Mouse (Mus musculus) forebrain, embryonic 14.5 days (tissue): ENCODE measurements around the gene Fads2. TPM values are rescaled to one million over a fixed set of nuclear protein-coding genes. Genes with fewer than 3 reads are reported as not detected.

Source experiments
- ATAC-seq: fragments of 200-750 bp; cut with Nextera tagmentation; 2 replicates; pipeline ENCODE4 v1.8.0; 2017; ENCODE audit warnings: mild to moderate bottlenecking, moderate library complexity
- DNase-seq: peaks from one replicate; pipeline ENCODE4 v3.0.0-alpha.2; 2015; ENCODE audit warnings: low spot score
- H3K27ac ChIP-seq: fragments of 300-500 bp; sonication (generic); 2 replicates; pipeline ENCODE4 v1.5.1; 2014; ENCODE audit warnings: low read depth, mild to moderate bottlenecking, control low read depth, low read length, moderate library complexity
- H3K27me3 ChIP-seq: fragments of 300-500 bp; sonication (generic); replicated peaks from 2 replicates; pipeline ENCODE4 v1.6.1; 2014; ENCODE audit warnings: low read length, control low read depth, mixed read lengths; ENCODE audit not compliant: control insufficient read depth, insufficient read depth
- H3K36me3 ChIP-seq: fragments of 300-500 bp; sonication (generic); 2 replicates; pipeline ENCODE4 v1.6.1; 2014; ENCODE audit warnings: low read length, control low read depth; ENCODE audit not compliant: control insufficient read depth, insufficient read depth
- H3K4me1 ChIP-seq: fragments of 300-500 bp; sonication (generic); 2 replicates; pipeline ENCODE4 v1.6.1; 2014; ENCODE audit warnings: antibody characterized with exemption, low read length, control low read depth; ENCODE audit not compliant: control insufficient read depth, insufficient read depth
- H3K4me2 ChIP-seq: fragments of 300-500 bp; sonication (generic); 2 replicates; pipeline ENCODE4 v1.6.1; 2014; ENCODE audit warnings: mild to moderate bottlenecking, control low read depth, low read length
- H3K4me3 ChIP-seq: fragments of 300-500 bp; sonication (generic); 2 replicates; pipeline ENCODE4 v1.5.1; 2014; ENCODE audit warnings: low read depth, low read length, control low read depth
- H3K9ac ChIP-seq: fragments of 300-500 bp; sonication (generic); 2 replicates; pipeline ENCODE4 v1.6.1; 2014; ENCODE audit warnings: mild to moderate bottlenecking, low read length, control low read depth, moderate library complexity
- H3K9me3 ChIP-seq: fragments of 300-500 bp; sonication (generic); replicated peaks from 2 replicates; pipeline ENCODE4 v1.6.1; 2016; ENCODE audit warnings: low read length, control low read depth, mixed read lengths; ENCODE audit not compliant: control insufficient read depth
- WGBS: fragments of 180-500 bp; shearing (Covaris S2); extraction: QIAGEN DNeasy Blood & Tissue Kit; methylation state at CpG from one replicate; pipeline ENCODE4 v1.1.7; 2014; 5-methylcytosine and 5-hydroxymethylcytosine counted together
- polyA plus RNA-seq: library from polyadenylated mRNA; unstranded; fragments of >200 nt; fragmentation: Nextera tagmentation; extraction: Ambion mirVana; gene quantifications from 2 replicates; pipeline ENCODE4 v1.2.1, GENCODE M21; 2014

Gene Fads2
- polyA plus RNA-seq, 1 experiment from 2014 or later, result 71.1 TPM

DNA sequence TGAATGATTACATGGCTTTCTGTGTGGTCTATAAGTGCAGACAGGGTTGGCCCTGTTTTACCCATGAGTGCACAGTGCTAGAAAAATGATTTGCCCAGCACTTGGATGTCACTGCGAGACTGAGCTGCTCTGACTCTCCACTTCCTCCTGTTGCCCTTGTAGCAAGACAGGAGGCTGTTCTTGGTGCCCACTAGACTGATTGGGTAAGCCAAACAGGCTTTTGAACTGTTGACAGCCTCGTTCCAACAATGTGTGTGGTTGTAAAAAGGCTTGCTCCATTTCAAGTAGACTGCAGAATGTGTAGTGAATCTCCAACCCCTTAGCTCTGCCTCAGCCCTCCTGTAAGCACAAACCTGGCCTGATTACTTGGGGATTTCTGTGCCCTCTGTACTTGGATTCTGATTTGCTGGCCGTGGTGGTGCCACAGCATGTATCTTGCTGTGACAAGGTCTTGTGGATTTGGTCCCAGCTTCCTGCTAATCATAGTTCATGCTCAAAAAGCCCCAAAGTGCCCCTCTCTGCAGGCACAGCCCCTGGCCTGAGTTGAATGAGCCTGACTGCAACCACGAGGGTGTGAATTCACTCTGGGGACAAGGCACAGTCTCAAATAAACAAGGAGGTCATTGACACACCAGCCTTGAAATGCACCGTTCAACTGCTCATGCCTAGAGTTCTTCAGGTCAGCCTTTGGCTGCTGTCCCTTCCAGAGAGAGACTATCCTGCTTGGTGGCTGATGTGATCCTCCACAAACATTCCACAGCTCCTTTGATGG lies 25.1 kb upstream of the Fads2 start:
- no peak overlapping the region for H3K4me2 ChIP-seq
- H3K4me3 ChIP-seq, result no peak overlapping the region
- no peak overlapping the region for H3K27ac ChIP-seq
- no peaks in the 10 kb centered on the region for H3K9me3 ChIP-seq
- no peaks in the 10 kb centered on the region for H3K4me1 ChIP-seq
- WGBS, result 63% methylated on average over 5 of the region's 5 CpGs
- no peak for ATAC-seq
- no peaks in the 10 kb centered on the region for H3K27me3 ChIP-seq
- no peaks in the 10 kb centered on the region for H3K36me3 ChIP-seq
- no peak overlapping the region for H3K9ac ChIP-seq
- no peak for DNase-seq

DNA sequence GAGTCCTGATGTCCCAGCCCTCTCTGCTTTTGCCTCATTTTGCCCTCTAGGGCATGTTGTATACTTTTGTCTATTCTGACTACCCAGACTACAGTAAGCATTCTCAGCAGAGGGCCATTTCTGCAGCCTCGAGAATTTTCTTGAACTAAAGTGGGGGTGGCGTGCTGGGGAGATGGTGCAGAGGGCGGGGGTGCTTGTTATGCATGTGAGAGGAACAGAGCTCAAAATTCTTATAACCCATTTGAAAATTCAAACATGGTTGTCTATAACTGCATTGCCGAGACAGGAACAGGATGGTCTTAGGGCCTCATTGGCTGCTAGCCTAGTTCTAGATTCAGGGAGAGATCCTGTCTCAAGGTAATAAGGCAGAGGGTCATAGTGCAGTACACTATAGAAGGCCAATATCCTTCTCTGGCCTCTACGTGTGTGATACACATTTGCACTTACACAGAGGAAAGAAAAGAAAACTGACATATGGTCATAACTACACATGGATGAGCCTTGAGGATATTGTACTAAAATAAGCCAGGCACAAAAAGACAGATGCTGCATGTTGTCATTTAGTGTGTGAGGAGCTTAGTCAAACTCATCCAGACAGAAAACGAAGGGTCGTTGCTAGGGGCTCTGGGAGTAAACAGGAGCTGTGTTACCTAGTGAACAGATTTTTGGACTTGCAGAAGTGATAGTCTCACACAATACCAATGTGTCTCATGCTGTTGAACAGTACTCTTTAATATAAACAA lies 22.5 kb upstream of the Fads2 start:
- Histone ChIP-seq H3K4me2 (no peak overlapping the region), H3K4me3 (no peak overlapping the region), H3K36me3 (no peaks in the 10 kb centered on the region), H3K4me1 (no peaks in the 10 kb centered on the region), H3K27ac (no peak overlapping the region), H3K9ac (no peak overlapping the region), H3K9me3 (no peaks in the 10 kb centered on the region), H3K27me3 (no peaks in the 10 kb centered on the region)
- ATAC-seq (no peak), DNase-seq (peak; percentile 9)
- 78% methylated on average over 7 of the region's 7 CpGs for WGBS

DNA sequence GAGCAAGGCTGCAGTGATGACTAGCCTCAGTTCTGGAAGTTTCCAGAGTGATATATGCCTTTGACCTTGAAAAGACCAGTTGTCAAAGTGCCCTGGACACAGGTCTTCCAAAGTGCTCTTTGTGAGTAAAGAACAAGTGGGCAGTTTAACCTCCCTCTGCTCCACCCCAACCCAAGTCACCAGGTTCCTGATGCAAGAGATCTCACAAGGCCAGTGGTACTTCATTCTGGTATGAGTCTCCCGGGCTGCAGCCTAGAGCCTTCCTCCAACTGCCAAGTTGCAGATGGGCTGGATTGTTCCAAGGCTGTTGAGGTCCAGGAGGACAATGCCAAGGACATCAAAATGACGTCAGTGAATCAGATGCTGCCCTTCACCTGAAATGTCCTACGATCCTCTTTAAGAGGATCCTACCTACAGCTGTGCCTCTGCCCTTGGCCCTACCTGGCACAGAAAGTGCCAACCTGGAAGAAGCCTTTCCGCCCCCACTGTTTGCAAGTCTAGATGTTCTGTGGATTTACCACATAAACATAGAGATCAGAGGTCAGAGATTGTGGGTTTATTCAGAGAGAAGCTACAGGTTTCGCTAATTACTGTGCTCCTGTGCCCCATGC lies 20.6 kb upstream of the Fads2 start:
- no peak for ATAC-seq
- Histone ChIP-seq H3K27me3 (no peaks in the 10 kb centered on the region), H3K9me3 (no peaks in the 10 kb centered on the region), H3K4me1 (no peaks in the 10 kb centered on the region), H3K4me2 (no peak overlapping the region), H3K36me3 (no peaks in the 10 kb centered on the region), H3K27ac (no peak overlapping the region), H3K9ac (no peak overlapping the region), H3K4me3 (no peak overlapping the region)
- DNase-seq, result no peak
- WGBS, result 84% methylated on average over 5 of the region's 5 CpGs

DNA sequence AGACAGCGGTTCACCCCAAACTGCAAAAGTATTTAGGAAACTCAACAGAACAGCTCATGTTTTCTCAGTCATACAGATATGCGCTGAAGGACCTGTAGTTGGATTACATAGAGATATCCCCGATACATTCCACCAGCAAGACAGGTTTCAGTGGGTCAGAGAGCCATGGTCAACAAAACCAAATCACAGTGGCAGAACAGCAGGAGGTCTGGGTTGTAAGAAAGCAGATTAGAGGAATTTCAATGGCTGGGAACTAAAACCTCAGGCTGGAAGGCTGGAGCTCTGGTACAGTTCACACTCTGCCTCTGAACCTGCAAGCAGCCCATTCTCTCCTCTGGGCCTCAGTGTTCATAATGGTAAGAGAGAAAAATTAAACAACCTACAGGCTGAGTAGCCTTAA lies 15.1 kb upstream of the Fads2 start:
- no peaks in the 10 kb centered on the region for H3K9me3 ChIP-seq
- H3K4me2 ChIP-seq, result no peak overlapping the region
- H3K36me3 ChIP-seq, result no peaks in the 10 kb centered on the region
- H3K27me3 ChIP-seq, result no peaks in the 10 kb centered on the region
- H3K4me3 ChIP-seq, result no peak overlapping the region
- WGBS, result 37% methylated on average over 3 of the region's 3 CpGs
- H3K9ac ChIP-seq, result no peak overlapping the region
- no peaks in the 10 kb centered on the region for H3K4me1 ChIP-seq
- no peak for ATAC-seq
- H3K27ac ChIP-seq, result no peak overlapping the region
- DNase-seq, result no peak

DNA sequence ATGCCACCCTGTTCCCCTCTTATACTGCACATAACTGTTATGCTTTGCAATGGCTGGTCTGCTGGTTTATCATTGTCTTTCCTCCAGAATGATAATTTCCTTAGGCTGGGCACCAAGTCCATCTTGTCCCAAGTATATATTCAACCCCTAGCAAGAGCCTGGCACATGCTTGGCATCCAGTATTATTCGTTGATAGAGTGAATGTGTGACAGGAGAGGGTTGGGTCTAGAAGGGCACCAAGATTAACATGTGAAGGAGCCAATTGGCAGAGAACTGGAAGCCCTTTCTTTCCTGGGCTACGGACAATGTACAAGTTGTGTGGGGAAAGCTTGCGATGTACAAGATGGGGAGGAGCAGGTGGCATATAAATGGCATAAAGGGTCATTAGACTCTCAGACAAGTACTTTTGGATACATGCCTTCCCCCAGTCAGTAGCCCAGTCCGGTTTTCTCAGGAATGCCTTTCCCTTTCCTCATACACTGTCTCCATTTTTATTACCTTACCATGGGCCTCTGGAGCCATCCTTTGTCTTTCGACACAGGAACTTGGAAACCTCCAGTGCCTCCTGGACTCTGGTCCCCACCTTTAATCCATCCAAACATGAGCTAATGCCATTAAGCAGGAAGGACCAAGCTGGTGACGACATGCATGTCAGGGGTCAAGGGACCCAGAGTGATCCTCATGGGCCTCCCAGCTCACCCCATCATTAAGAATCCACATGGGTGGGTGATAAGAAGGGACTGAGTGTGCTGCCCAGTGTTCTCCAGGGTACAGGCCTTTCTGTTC lies 14.0 kb upstream of the Fads2 start:
- no peak for DNase-seq
- Histone ChIP-seq H3K4me3 (no peak overlapping the region), H3K27me3 (no peaks in the 10 kb centered on the region), H3K4me1 (no peaks in the 10 kb centered on the region), H3K9ac (no peak overlapping the region), H3K27ac (no peak overlapping the region), H3K4me2 (no peak overlapping the region), H3K36me3 (no peaks in the 10 kb centered on the region), H3K9me3 (no peaks in the 10 kb centered on the region)
- no peak for ATAC-seq
- 72% methylated on average over 6 of the region's 6 CpGs for WGBS

DNA sequence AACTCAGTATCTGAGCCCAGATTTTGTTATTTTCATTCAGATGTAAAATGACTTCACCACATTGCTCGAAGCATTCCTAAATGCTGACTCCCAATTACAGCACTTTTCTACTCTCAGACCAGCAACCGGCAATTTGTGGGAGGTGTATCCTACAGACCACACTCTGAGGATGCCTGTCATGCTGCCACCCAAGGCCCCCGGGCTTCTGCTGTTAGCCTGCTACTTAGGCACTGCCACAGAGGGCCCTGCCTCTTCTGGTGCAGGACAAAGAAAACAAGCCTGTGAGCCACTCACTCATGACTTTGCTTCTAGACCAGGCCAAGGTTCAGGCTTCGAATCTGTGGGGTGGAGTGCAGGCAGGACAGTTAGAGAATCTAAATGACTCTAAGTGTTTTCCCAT lies 11.4 kb upstream of the Fads2 start:
- Histone ChIP-seq H3K9ac (no peak overlapping the region), H3K9me3 (no peaks in the 10 kb centered on the region), H3K4me1 (no peaks in the 10 kb centered on the region), H3K4me2 (no peak overlapping the region), H3K36me3 (no peaks in the 10 kb centered on the region), H3K27ac (no peak overlapping the region), H3K27me3 (no peaks in the 10 kb centered on the region), H3K4me3 (no peak overlapping the region)
- DNase-seq, result no peak
- ATAC-seq, result no peak
- WGBS, result 83% methylated on average over 4 of the region's 4 CpGs

DNA sequence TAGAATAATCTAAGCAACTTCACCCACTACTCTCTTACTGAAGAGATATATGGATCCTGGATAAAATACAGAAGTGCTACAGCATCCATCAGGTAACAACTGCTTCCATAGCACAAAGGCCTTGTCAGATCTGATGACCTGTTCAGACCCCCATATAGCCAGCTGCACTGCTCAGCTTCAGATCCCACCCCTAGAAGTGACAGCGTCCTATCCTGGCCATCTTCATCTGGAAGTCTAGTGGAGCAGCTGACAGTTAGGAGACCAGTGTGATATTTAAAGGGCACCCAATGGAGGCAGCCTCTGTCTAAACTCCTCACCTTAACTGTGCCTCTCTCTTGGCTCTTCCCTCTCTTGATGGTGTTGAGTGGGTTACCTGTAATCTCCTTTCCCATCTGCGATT lies 7.1 kb upstream of the Fads2 start:
- H3K27ac ChIP-seq, result no peak overlapping the region
- WGBS, result 95% methylated on average over 2 of the region's 2 CpGs
- no peak overlapping the region for H3K4me2 ChIP-seq
- H3K9ac ChIP-seq, result no peak overlapping the region
- DNase-seq (no peak), ATAC-seq (no peak)
- H3K4me3 ChIP-seq, result no peak overlapping the region
- H3K36me3 ChIP-seq, result no peaks in the 10 kb centered on the region
- no peaks in the 10 kb centered on the region for H3K27me3 ChIP-seq
- no peaks in the 10 kb centered on the region for H3K9me3 ChIP-seq
- no peaks in the 10 kb centered on the region for H3K4me1 ChIP-seq

DNA sequence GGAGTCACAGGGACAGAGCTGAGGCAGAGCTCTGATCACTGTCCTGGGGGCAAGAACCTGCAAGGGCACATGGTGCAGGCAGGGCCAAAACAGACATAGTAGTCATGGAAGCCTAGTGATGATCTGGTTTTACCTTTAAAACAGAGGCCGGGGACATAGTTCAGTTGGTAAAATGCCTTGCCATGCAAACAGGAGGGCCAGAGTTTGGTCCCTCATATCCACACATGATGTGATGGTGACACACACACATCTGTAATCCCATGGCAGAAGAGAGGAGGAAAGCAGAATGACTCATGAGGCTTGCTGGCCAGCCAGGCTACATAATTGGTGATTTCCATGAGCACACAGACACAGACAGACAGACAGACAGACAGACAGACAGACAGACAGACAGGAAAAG lies 6.6 kb upstream of the Fads2 start:
- H3K4me1 ChIP-seq, result no peaks in the 10 kb centered on the region
- no peaks in the 10 kb centered on the region for H3K36me3 ChIP-seq
- WGBS, result 96% methylated on average over 1 of the region's 1 CpGs
- DNase-seq (no peak), ATAC-seq (no peak)
- no peak overlapping the region for H3K4me3 ChIP-seq
- no peak overlapping the region for H3K27ac ChIP-seq
- H3K9ac ChIP-seq, result no peak overlapping the region
- no peaks in the 10 kb centered on the region for H3K9me3 ChIP-seq
- no peak overlapping the region for H3K4me2 ChIP-seq
- H3K27me3 ChIP-seq, result no peaks in the 10 kb centered on the region
